Mouse (Mus musculus) bone marrow, adult 2 months (tissue): ENCODE measurements around the gene Lamtor5. TPM values are rescaled to one million over a fixed set of nuclear protein-coding genes. Genes with fewer than 3 reads are reported as not detected.

Source experiments
- H3K27ac ChIP-seq: fragments of 200-500 bp; 2 replicates; pipeline ENCODE4 v1.5.1; 2012; ENCODE audit warnings: low read depth, mild to moderate bottlenecking, control low read depth, inconsistent platforms, low read length; ENCODE audit not compliant: control insufficient read depth, poor library complexity, insufficient read depth
- H3K4me1 ChIP-seq: fragments of 200-500 bp; 2 replicates; pipeline ENCODE4 v1.6.1; 2011; ENCODE audit warnings: low read length; ENCODE audit not compliant: control insufficient read depth, insufficient read depth
- H3K4me3 ChIP-seq: fragments of 200-500 bp; replicated peaks from 2 replicates; pipeline ENCODE3; 2011; ENCODE audit warnings: mild to moderate bottlenecking, low read depth, low read length, control low read depth; ENCODE audit not compliant: control insufficient read depth
- CTCF ChIP-seq: fragments of 200-500 bp; IDR thresholded peaks from 2 replicates; pipeline ENCODE4 v1.5.1; 2011; ENCODE audit warnings: low read length, control low read depth; ENCODE audit not compliant: control insufficient read depth, insufficient read depth
- POLR2A ChIP-seq: fragments of 200-500 bp; IDR thresholded peaks from 2 replicates; pipeline ENCODE4 v1.6.1; 2011; ENCODE audit warnings: low read depth, mild to moderate bottlenecking, control low read depth, low read length, borderline replicate concordance; ENCODE audit not compliant: control insufficient read depth
- WGBS: fragments of 180-500 bp; shearing (Covaris S2); methylation state at CpG from one replicate; pipeline ENCODE4 v1.1.7; 2018; 5-methylcytosine and 5-hydroxymethylcytosine counted together
- polyA plus RNA-seq: library from polyadenylated mRNA; stranded (reverse); fragments of >200 nt; gene quantifications from 2 replicates; pipeline ENCODE4 v1.2.4, GENCODE M21; 2011; ENCODE audit warnings: low replicate concordance; ENCODE audit not compliant: missing spikeins, insufficient read depth, insufficient read length

Gene Lamtor5
- polyA plus RNA-seq, 1 experiment: 57.7 TPM

GRCm38 (mm10) chr3:107326442-107326841, 47.8 kb downstream of the Lamtor5 start:
- Histone ChIP-seq H3K4me3 (no peak overlapping the region), H3K4me1 (peaks cover 1% of the 10 kb centered on the region; the same call in 1 of the 2 replicates), H3K27ac (no peak overlapping the region)
- WGBS: 93% methylated on average over 1 of the region's 1 CpGs
- no peak for TF ChIP-seq POLR2A
- TF ChIP-seq CTCF: no peak

GRCm38 (mm10) chr3:107330503-107331424, 52.1 kb downstream of the Lamtor5 start:
- TF ChIP-seq CTCF (no peak), POLR2A (no peak)
- WGBS: 85% methylated on average over 28 of the region's 28 CpGs
- H3K4me3 ChIP-seq: peak overlapping the region; percentile 86
- peaks cover 2% of the 10 kb centered on the region; the same call in 1 of the 2 replicates for H3K4me1 ChIP-seq
- H3K27ac ChIP-seq: no peak overlapping the region

- Histone ChIP-seq H3K27ac (peak overlapping the region; percentile 11; the same call in 1 of the 2 replicates), H3K4me3 (peak overlapping the region; percentile 86), H3K4me1 (peaks cover 2% of the 10 kb centered on the region; the same call in 1 of the 2 replicates)
- 31% methylated on average over 17 of the region's 17 CpGs for WGBS
- TF ChIP-seq POLR2A (no peak), CTCF (no peak)
Observed at GRCm38 (mm10) chr3:107331746-107332126, 53.1 kb downstream of the Lamtor5 start.

GRCm38 (mm10) chr3:107332127-107332959, 53.7 kb downstream of the Lamtor5 start:
- Histone ChIP-seq H3K4me1 (peaks cover 2% of the 10 kb centered on the region; the same call in 1 of the 2 replicates), H3K4me3 (peak overlapping the region; percentile 86), H3K27ac (peak overlapping the region; percentile 81)
- WGBS: under 1% methylated on average over 75 of the region's 75 CpGs
- TF ChIP-seq CTCF: no peak
- TF ChIP-seq POLR2A: no peak

GRCm38 (mm10) chr3:107332960-107333380, 54.3 kb downstream of the Lamtor5 start:
- peak; percentile 91 for TF ChIP-seq POLR2A
- no peak; the same call in 1 of the 2 replicates for TF ChIP-seq CTCF
- H3K4me1 ChIP-seq: peaks cover 2% of the 10 kb centered on the region; the same call in 1 of the 2 replicates
- WGBS: under 1% methylated on average over 37 of the region's 37 CpGs
- peak overlapping the region; percentile 96 for H3K27ac ChIP-seq
- peak overlapping the region; percentile 91 for H3K4me3 ChIP-seq

Other genes with a start within 250 kb of the Lamtor5 start
- gene Kcna3, start 242.7 kb upstream of the Lamtor5 start, polyA plus RNA-seq: 5.6 and 11.1 TPM in 2 replicates
- 0.81 and 1.9 TPM in 2 replicates for gene Kcna2, start 177.7 kb upstream of the Lamtor5 start, polyA plus RNA-seq
- not detected in 2 replicates for gene Kcna10, start 95.8 kb upstream of the Lamtor5 start, polyA plus RNA-seq
- not detected in 2 replicates for gene Cym, start 57.1 kb upstream of the Lamtor5 start, polyA plus RNA-seq
- not detected in 2 replicates for gene A630076J17Rik, start 48.2 kb upstream of the Lamtor5 start, polyA plus RNA-seq
- not detected in 2 replicates for gene Prok1, start 39.2 kb upstream of the Lamtor5 start, polyA plus RNA-seq
- 0.80 TPM in 1 of 2 replicates, not detected in the other for gene Slc16a4, start 12.4 kb downstream of the Lamtor5 start, polyA plus RNA-seq
- 14.6 and 26.7 TPM in 2 replicates for gene Rbm15, start 54.8 kb downstream of the Lamtor5 start, polyA plus RNA-seq
- not detected in 2 replicates for gene Kcnc4, start 180.7 kb downstream of the Lamtor5 start, polyA plus RNA-seq
- gene Slc6a17, start 239.2 kb downstream of the Lamtor5 start, polyA plus RNA-seq: 0.62 TPM in 1 of 2 replicates, not detected in the other